Mouse (Mus musculus) embryo, embryonic 11.5 days (tissue): ENCODE results near the gene Mcf2l.

ENCODE experiments used
- DNase-seq: peaks from one replicate; pipeline ENCODE4 v3.0.0-alpha.2; 2012; ENCODE audit warnings: low read depth, low spot score

Gene Mcf2l

DNA sequence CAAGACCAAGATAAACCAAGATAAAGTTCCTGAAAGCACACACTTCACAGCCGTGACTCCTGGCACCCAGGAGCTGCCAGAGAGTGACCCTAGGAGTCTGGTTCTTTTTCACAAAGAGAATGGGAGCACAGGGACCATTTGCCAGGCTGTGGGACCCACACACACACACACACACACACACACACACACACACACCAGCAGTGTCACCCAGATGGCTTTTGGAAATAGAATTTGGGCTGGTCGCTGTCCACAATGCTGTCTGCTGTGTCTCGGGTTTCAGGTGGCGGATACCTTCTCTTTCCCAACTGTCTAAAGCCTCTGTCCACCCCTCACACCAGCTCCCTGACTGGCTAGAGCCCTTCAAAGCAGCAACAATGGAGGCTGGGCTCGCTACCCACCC is 120.9 kb downstream of the Mcf2l start:
- no peak for DNase-seq

DNA sequence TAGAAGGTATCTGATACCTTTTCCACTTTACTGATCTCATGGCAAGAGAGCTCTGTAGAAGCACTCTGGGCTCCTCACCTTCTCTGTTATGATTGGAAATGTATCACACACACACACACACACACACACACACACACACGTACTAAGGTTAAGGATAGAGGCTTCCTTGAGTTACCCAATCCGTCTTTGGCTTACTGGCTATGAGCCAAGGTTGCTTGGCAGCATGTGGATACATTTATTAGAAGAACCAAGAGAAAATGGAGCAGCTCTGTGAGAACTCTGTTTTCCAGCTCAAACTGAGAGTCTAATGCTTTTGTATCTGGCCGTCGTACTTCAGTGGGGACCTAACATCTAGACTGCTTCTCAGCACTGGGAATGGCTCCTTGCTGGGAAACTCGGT is 121.9 kb downstream of the Mcf2l start:
- DNase-seq = no peak

GRCm38 (mm10) chr8:12996831-12997275 is 123.2 kb downstream of the Mcf2l start:
- no peak for DNase-seq

DNA sequence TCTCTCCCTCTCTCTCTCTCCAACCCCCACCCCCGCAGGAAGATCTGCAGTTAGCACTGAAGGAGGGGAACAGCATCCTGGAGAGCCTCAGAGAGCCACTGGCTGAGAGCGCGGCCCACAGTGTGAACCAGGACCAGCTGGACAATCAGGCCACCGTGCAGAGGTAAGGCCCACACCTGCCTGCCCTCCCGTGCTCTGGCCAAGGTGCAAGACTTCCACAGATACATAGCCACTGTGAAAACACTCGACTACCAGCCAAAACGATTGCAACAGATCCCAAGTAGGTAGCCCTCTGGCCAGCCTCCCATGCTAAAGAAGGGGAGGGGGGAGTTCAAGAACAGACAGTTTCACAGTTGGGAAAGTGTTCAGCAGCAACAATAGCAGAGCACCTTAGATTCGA is 124.7 kb downstream of the Mcf2l start:
- DNase-seq = no peak

DNA sequence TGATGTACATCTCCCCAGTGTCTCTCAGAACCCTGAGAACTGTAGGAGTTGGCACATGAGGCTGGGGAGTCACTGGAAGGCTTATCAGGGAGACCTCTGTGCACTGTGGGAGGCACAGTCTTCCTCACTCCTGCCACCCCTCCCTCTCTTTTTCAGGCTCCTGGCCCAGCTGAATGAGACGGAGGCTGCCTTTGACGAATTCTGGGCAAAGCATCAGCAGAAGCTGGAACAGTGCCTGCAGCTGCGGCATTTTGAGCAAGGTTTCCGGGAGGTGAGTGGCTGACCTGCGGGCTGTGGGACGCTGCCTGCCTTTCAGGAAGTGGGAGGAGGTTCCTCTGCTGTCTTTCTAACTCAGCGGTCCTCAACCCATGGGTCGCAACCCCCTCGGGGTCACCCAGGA is 126.2 kb downstream of the Mcf2l start:
- no peak for DNase-seq

- DNase-seq = no peak
Measured at GRCm38 (mm10) chr8:13007458-13007857, 133.9 kb downstream of the Mcf2l start.

GRCm38 (mm10) chr8:13010313-13010712 is 136.7 kb downstream of the Mcf2l start:
- no peak for DNase-seq

- DNase-seq = no peak
Measured at GRCm38 (mm10) chr8:13019560-13019959, 146.0 kb downstream of the Mcf2l start.

- DNase-seq = no peak
Measured at GRCm38 (mm10) chr8:13021830-13022229, 148.2 kb downstream of the Mcf2l start.

GRCm38 (mm10) chr8:13025487-13026224 is 152.1 kb downstream of the Mcf2l start, which contains the start of gene F7:
F7 (plus strand) TSS chr8:13026034.
- no peak for DNase-seq

- DNase-seq = no peak
Measured at GRCm38 (mm10) chr8:13027615-13028014, 154.0 kb downstream of the Mcf2l start.

DNA sequence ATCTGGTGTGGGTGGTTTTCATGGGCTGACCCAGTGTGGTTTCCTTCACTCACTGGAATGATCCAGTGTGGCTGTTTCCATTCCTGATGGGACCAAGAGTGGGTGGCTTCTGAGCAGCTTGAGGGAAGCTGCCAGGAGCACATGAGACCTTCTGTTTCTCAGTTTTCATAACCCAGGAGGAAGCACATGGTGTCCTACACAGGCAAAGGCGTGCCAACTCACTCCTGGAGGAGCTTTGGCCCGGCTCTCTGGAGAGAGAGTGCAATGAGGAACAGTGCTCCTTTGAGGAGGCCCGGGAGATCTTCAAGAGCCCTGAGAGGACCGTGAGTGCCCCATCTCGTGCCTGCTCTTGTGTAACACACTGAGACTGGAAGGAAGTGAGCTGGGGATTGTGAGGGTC is 154.9 kb downstream of the Mcf2l start:
- DNase-seq = no peak

GRCm38 (mm10) chr8:13036346-13036812 is 162.8 kb downstream of the Mcf2l start:
- DNase-seq = no peak

- DNase-seq = no peak
Measured at GRCm38 (mm10) chr8:13037015-13037414, 163.4 kb downstream of the Mcf2l start, which contains the start of gene F10. F10 (plus strand) TSS chr8:13037308.

DNA sequence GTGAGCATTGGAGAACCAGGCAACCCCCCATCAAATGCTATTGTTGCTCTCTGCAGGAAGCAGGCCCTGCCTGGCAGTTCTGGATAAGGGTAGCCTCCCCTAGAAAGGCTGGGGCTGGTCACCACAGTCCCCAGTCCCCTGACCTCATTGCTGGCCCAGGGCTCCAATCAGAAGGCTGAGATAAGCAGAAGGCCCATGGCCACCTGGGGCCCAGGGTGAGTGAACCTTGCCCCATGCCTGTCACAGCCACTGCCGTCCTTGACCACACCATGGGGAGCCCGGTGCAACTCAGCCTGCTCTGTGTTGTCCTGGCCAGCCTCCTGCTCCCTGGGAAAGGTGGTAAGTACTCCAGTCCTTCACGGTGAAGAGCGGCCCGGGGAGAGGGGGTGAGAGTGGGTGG is 164.0 kb downstream of the Mcf2l start:
- no peak for DNase-seq

DNA sequence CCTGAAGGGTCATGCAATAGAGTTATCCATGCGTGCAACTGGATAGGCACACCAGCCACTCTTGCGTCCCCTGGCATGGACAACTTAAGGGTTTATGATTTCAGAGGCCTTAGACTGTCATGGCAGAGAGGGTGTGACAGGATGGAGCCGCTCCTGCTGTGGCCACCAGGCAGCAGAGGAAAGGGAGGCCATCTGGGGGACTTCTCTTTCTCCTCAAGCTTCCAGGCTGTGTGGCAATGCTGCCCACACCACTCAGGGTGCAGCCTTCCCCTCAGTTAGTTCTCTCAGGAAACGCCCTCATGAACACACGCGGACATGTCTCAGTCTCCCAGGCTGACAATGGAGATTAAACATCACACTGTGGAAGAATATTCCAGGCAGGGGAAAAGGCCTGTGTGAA is 165.4 kb downstream of the Mcf2l start:
- DNase-seq = no peak

- DNase-seq = no peak
Measured at GRCm38 (mm10) chr8:13041459-13041858, 167.9 kb downstream of the Mcf2l start.

GRCm38 (mm10) chr8:13047652-13048051 is 174.0 kb downstream of the Mcf2l start:
- no peak for DNase-seq

DNA sequence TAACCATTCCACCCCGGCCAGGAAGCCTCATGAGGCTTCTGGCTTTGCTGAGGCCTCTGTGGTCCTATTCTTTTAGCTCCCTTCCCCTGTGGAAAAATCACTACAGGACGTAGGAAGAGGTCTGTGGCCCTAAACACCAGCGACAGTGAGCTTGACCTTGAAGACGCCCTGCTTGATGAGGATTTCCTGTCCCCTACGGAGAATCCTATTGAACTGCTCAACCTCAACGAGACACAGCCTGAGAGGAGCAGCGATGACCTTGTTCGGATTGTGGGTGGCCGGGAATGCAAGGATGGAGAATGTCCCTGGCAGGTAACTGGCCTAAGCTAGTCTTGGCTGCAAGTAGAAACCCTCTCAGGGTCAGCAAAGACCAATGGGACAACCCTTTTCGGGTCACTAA is 176.9 kb downstream of the Mcf2l start:
- no peak for DNase-seq

DNA sequence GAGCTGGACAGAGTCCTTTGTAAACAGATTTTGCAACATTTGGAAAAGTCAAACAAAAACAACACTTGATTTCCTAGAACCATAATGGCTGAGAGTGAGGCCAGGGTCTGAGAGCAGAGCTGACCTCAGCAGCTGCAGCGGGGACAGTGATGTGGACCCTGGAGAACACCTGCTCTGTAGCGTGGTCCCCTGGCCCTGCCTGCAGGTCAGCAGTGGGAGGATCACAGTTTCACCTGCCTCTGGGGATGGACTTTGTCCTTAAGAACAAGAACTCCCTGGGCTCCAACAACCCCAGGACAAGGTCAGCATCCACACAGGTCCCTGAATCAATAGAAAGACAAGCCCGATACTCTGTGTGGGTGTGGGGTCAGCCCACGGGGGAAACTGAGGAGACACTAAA is 183.7 kb downstream of the Mcf2l start:
- DNase-seq = no peak

DNA sequence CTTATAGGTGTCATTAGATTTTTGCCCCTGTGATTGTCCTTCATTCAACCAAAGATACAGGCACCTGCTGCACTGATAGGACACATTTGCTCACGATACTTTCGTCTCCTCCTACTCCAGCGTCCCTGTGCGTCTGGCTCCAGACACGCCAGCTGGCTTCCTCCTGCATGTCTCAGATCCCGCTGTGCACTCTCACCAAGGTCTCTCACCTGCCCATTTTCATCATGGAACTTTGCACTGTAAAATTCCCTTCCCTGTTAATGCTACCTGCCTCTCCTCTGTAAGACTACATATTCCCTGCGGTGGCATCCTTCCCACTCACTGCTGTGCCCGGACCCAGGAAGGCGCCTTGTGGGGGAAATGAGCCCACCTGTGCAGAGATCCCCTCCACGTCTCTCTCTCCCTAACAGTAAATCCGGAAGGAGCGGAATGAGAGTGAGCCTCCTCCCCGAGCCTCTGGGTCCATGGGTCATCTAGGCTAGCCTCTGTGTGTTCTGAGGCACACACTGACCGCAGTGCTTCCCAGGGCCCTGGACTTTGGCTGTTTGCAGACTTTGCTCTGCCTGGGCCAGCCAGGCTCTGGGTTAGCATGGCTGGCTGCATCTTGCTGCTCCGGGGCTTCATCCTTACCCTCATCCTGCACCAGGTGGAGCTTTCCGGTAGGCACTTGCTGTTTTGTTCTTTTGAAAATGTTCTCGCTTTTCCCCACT is 187.0 kb downstream of the Mcf2l start, which contains the start of gene Proz:
TSS of gene Proz (plus strand) at position 474 of the 710 bp plus-strand sequence.
- DNase-seq = no peak

DNA sequence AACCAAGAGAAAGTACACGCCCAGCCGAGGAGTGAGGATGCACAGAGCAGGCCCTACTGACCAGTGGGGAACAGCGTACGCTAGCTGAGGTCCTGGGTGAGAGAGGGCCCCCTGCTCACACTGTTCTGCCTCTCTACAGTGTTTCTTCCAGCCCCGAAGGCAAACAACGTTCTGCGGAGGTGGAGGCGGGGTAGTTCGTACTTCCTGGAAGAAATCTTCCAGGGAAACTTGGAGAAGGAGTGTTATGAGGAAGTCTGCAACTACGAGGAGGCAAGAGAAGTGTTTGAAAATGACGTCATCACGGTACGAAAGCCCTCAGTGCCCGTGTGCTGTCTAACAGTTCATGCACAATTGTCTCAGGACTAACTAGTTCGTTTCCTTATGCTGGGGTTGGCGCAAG is 189.5 kb downstream of the Mcf2l start:
- no peak for DNase-seq
